Mouse (Mus musculus): Measurements from ENCODE around the gene Snw1. TPM values are rescaled to one million over a fixed set of nuclear protein-coding genes. Genes with fewer than 3 reads are reported as not detected.
A peak's percentile ranks its signal among the peaks of the same experiment; 100 is the strongest.

Snw1 gene
- total RNA-seq, 2 experiments from 2014 or later: 50.5 to 54.1 TPM

DNA sequence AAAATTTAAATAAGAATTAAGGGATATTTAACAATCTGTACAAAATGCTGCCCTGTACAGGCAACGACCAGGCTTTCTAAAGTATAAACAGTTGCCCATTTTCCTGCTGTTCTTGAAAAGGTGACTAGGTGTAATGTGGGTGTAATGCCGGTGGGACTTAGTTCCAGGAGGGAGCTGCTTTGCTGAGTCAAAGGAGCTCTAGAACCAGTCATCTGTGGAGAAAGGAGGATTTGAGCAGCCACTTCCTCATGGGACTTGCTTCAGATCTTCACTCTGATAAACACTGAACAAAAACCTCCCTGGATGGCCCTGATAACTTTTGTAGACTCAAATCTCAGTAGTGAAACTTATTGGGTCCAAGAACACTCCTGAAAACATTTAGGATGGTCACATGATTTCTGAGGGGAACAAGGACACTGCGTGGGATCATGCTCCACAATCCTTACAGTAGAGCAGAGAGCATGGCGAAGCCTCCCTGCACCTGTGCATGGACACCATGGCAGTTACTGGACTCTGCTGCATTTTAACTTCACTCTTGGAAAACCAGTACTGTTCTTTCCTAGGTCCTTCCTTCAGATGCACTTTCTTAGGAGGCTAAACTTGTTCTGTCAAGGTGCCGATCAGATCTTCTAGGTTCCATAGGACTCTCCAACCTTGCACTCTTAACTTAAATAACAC is 45.6 kb downstream of the Snw1 start:
- DNase-seq (ENCODE audit: low spot score in 2 of 2): no peak
- intact Hi-C loops (cut with DNase I): no loop called here

DNA sequence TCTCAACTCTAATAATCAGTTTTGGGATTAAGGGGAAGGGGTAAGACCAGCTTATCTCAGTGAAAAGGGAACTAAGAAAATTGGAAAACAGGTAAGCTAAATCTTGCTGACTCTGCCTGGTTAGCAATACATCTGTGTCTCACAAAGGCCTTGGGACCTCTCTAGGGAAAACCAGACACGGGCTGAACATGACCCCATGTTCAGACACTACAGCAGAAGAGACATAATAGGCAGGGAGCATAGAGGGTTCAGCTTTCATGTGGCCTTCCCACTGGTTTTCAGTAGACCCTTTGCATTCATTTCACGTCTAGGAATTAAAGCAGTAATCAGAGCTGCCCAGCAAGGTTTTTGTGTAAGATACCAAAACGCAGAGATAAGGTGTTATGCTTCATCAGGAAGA is 47.6 kb downstream of the Snw1 start:
- intact Hi-C loops (cut with DNase I): no loop called here
- no peak for DNase-seq (ENCODE audit: low spot score in 2 of 2)

GRCm38 (mm10) chr12:87423700-87424099 is 48.4 kb downstream of the Snw1 start:
- intact Hi-C loops (cut with DNase I): no loop called here
- DNase-seq (ENCODE audit: low spot score in 2 of 2): no peak

DNA sequence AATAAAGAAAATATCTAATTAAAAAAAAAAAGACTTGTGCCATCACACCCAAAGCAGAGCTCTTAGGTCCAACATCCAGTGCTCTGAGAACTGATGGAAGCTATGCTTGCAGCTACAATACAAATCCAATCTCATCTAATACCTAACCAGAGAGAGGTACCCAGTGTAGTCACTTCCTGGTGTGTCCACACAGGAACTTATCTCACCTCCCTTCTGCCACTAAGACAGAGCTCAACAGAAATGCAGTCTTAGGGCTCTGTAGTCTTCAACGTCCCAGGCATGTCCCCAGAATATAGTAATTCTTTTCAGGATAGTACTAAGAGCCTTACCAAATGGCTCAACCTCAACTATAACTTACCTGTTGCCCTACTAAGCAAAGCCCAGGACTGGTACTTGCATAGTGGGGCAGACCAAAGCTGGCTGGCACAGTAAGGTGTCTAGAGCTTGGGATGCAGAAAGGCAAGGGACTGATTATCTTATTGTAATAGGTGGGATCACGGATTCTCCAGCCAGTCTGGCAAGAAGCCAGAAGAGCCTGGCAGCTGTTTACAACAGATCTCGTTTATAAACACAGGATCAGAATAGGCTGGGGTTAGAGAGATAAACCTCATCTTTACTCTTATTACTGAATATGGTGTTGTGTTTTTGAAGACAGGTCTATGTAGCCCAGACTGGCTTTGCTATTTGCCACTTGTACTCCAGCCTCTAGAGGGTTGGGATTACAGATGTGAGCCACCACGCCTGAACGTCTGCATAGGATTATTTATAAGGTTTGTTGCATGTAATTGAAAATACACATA is 50.2 kb downstream of the Snw1 start:
- intact Hi-C loops (cut with DNase I): no loop called here

GRCm38 (mm10) chr12:87419974-87420485 is 52.0 kb downstream of the Snw1 start:
- no peak for DNase-seq (ENCODE audit: low spot score in 2 of 2)
- intact Hi-C loops (cut with DNase I): no loop called here

More for the DNA sequence above, 50.2 kb downstream of the Snw1 start:
- no peak for DNase-seq (ENCODE audit: low spot score in 2 of 2)

- peak; percentile 45 to 68 for DNase-seq (ENCODE audit: low spot score in 2 of 2)
- intact Hi-C loops (cut with DNase I): no loop called here
These were observed 53.2 kb downstream of the Snw1 start for GRCm38 (mm10) chr12:87418921-87419320.

DNA sequence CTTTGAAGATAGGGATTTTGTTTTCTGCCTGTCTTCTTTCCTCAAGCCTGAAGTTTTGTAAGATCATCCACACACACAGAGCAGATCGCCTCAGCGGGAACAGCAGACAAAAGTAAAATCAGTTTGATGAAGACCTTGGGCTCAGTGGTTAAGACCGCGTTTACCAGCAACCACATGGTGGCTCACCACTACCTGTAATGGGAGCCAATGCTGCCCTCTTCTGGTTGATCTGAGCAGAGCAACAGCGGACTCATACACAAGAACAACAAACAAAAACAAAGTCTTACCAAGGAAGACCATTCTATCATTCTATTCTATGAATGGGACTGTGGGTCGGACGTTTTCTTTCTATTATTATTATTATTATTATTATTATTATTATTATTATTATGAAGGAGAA is 55.4 kb downstream of the Snw1 start:
- DNase-seq (ENCODE audit: low spot score in 2 of 2): peak; percentile 58 to 60
- intact Hi-C loops (cut with DNase I): no loop called here

- intact Hi-C loops (cut with DNase I): no loop called here
These were observed 56.7 kb downstream of the Snw1 start for GRCm38 (mm10) chr12:87415358-87415757.

GRCm38 (mm10) chr12:87413179-87413790 is 58.8 kb downstream of the Snw1 start:
- intact Hi-C loops (cut with DNase I): no loop called here
- peak; percentile 66 to 79 for DNase-seq (ENCODE audit: low spot score in 2 of 2)

More at GRCm38 (mm10) chr12:87415358-87415757, 56.7 kb downstream of the Snw1 start:
- no peak for DNase-seq (ENCODE audit: low spot score in 2 of 2)

DNA sequence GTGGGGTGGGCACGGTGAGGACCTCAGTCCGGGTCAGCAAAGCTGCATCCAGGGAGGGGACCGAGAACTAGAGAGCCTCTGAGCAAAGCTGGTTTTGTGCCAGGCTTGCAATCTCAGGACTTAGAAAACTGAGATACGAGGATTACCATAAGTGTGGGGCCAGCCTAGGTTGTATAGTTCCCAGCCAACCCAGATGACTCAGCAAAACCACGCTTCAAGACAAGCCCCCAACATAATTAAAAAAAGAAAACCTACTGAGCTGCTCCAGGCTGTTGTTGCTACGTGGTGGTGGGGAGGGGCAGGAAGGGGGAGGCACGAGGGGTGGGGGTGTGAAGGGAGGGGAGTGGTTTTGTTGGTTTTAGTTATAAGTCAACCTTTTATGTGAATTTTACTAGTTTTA is 61.1 kb downstream of the Snw1 start:
- DNase-seq (ENCODE audit: low spot score in 2 of 2): no peak
- intact Hi-C loops (cut with DNase I): no loop called here

- no peak for DNase-seq (ENCODE audit: low spot score in 2 of 2)
- intact Hi-C loops (cut with DNase I): no loop called here
These were observed 63.0 kb downstream of the Snw1 start for GRCm38 (mm10) chr12:87409123-87409522.

DNA sequence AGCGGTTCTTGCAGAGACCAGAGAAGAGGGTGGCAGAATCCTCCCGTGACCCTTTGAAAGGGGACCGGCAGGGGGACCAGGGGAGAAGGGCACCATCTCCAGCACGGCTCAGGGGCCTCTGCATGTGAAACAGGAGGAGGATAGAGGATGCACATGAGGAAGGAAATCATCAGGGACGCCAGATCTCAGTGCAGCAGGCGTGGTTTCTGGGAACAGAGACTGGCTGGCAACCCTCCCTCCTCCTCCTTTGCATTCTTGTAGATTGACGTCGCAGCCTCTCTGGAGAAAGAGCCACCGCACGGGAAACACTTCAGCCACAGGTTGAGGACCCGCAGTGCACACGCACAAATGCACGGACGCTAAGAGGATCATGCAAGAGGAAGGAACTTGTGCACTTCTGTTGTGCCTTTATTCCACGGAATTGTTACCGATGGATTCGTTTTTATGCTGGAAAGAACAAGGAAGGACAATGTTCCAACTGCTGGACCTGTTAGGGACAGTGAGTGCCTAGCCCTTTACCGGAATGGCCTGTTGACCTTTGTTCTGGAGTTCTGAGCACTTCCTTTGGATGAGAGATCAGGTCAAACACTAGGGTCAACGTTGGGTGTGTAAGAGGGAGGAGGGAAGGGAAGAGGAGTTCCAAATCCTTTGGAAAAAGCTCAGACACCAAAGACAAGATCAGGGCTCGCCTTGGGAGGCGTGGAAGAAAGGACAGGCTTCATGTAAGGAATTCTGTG is 64.0 kb downstream of the Snw1 start:
- intact Hi-C loops (cut with DNase I): no loop called here
- DNase-seq (ENCODE audit: low spot score in 2 of 2): no peak

- no peak for DNase-seq (ENCODE audit: low spot score in 2 of 2)
- intact Hi-C loops (cut with DNase I): no loop called here
These were observed 66.4 kb downstream of the Snw1 start for GRCm38 (mm10) chr12:87405721-87406120.

DNA sequence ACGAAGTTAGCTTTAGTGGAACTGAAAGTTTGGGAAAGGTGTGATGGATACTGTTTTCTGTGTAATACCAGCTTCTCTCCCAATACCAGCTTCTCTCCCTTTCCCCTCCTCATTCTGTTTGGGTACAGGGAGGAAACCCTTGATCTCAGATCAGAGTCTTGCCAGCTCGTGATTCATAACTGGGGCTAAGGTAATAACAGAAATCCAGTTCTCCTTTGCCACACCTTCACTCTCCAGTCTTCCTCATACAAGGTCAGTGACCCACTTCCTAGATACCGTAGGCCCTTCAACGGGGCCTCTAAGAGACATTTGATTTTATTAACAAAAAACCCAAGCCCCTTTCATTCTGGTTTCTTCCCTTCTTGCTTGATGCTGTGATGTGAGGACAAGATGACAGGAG is 66.9 kb downstream of the Snw1 start:
- DNase-seq (ENCODE audit: low spot score in 2 of 2): no peak
- intact Hi-C loops (cut with DNase I): no loop called here

- intact Hi-C loops (cut with DNase I): no loop called here
- no peak for DNase-seq (ENCODE audit: low spot score in 2 of 2)
These were observed 70.2 kb downstream of the Snw1 start for GRCm38 (mm10) chr12:87401883-87402282.

GRCm38 (mm10) chr12:87399119-87399819 is 72.8 kb downstream of the Snw1 start:
- no peak for DNase-seq (ENCODE audit: low spot score in 2 of 2)
- intact Hi-C loops (cut with DNase I): no loop called here

Data from left cerebral cortex, postnatal 14 days (tissue).